Mouse (Mus musculus) myocyte (in vitro differentiated cells): Measurements from ENCODE around the gene Nt5c2.

Experiments used
- CEBPB ChIP-seq: IDR thresholded peaks from 2 replicates; pipeline ENCODE4 v1.6.1; 2011; ENCODE audit warnings: mild to moderate bottlenecking, moderate library complexity; ENCODE audit not compliant: poor library complexity, insufficient read depth, severe bottlenecking
- E2F4 ChIP-seq: IDR thresholded peaks from one replicate; pipeline ENCODE4 v1.6.1; 2011; ENCODE audit warnings: mild to moderate bottlenecking, control low read depth, moderate library complexity; ENCODE audit not compliant: insufficient read depth
- MAX ChIP-seq: IDR thresholded peaks from one replicate; pipeline ENCODE4 v1.6.1; 2011; ENCODE audit warnings: low read depth, mild to moderate bottlenecking, control low read depth
- MYOG ChIP-seq, 3 experiments: IDR thresholded peaks; one replicate each; pipeline ENCODE4 v1.6.1; 2011; ENCODE audit warnings: control low read depth in 2 of 3, low read depth in 2 of 3, mild to moderate bottlenecking in 2 of 3; ENCODE audit not compliant: insufficient read length in 2 of 3, control insufficient read depth in 1 of 3, insufficient read depth in 1 of 3
- POLR2A ChIP-seq: IDR thresholded peaks from one replicate; pipeline ENCODE4 v1.6.1; 2011; ENCODE audit warnings: low read depth, mild to moderate bottlenecking, control low read depth, moderate library complexity; ENCODE audit not compliant: insufficient read length
- POLR2AphosphoS2 ChIP-seq: IDR thresholded peaks from one replicate; pipeline ENCODE4 v1.6.1; 2011; ENCODE audit warnings: low read depth, control low read depth; ENCODE audit not compliant: insufficient read length

DNA sequence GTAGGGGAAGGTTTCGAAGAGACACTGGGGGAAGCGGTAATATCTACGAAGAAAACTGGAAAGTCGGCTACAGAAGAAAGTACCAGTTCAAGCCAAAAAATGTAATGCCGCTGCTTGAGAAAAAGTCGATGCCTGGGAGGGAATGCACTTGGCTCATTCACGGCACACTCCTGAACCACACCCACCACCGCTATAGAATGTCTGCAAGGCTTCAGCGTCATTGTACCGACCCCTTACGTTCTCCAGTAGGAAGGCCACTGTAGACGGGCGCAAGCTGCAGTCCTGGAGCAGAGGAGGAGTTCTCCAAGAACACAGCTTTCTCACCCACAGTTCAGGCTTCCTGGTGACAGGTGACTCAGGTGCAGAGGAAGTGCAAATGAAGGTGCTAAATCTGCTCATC is 8.6 kb upstream of the Nt5c2 start:
- TF ChIP-seq POLR2A (no peak), POLR2AphosphoS2 (no peak), CEBPB (no peak), E2F4 (no peak), MAX (no peak), MYOG (IDR thresholded peaks at IDR 0.05; ENCODE audit: control insufficient read depth in 1 of 3, insufficient read depth in 1 of 3, insufficient read length in 2 of 3, low read depth in 2 of 3) (no peak)
